Mouse (Mus musculus): ENCODE measurements around the gene Set. TPM values are rescaled to one million over a fixed set of nuclear protein-coding genes. Genes with fewer than 3 reads are reported as not detected.

The Set gene
- total RNA-seq, 2 experiments from 2014 or later: 75.4 to 90.4 TPM

DNA sequence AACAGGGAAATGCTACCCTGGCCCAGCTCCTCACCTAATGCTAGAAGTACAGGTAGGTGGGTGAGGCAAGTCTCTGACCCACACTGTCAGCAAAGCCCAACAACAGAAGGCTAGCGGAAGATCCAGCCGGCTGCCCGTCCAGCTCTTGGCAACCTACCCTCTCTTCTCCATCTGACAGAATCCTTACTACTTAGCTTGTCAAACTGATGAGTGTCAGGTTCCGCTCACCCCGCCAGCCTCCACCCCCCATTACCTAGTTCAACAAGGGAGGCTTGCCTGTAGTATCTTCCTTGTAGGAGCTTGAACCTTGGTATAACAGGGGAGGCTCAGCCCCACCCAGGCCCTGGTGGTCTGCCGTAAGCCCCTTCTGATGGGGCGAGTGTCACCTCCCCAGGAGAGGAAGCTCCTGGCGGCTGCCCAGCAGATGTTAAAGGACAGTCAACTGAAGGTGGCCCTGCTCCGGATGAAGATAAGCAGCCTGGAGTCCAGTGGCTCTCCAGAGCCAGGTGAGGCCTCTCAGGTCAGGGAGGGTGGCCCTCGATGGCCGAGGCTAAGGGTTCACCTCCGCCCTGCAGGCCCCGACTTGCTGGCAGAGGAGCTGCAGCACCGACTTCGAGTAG lies 23.1 kb downstream of the Set start:
- intact Hi-C loops (cut with DNase I; ENCODE audit: low total_unique reads): no loop called here

DNA sequence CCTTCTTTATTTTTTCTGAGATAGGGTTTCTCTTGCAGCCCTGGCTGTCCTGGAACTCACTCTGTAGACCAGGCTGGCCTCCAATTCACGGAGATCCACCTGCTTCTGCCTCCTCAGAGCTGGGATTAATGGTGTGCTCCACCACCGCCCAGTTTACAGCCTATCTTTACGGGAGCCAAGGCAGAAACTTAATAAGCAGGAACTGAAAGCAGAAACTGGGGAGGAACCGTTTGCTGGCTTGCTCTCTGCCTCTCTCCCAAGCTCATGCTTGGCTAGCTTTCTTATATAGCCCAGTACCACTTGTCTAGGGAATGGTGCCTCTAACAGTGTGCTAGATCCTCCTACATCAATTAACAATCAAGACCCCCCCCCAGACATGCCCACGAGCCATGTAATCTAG lies 26.9 kb downstream of the Set start:
- intact Hi-C loops (cut with DNase I; ENCODE audit: low total_unique reads): no loop called here
- no peak for DNase-seq

More for the DNA sequence above, 23.1 kb downstream of the Set start:
- no peak for DNase-seq

DNA sequence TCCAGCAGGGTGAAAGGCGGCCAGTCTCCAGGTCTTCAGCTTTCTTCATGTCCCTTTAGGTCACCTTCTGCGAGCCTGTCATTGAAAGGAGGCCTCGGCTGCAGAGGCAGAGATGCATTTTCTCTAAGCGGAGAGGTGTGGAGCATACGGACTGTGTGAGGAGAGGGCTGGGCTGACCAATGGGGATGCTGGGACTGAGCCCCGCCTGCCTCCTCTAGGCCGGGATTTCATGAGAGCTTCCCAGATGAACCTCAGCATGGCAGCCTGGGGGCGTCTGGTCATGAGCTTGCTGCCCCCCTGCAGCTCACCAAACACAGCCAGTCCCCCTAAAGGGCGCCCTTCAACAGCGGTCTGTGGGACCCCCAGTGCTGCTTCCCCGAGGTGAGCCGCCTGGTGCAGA lies 27.5 kb downstream of the Set start:
- no peak for DNase-seq
- intact Hi-C loops (cut with DNase I; ENCODE audit: low total_unique reads): no loop called here

DNA sequence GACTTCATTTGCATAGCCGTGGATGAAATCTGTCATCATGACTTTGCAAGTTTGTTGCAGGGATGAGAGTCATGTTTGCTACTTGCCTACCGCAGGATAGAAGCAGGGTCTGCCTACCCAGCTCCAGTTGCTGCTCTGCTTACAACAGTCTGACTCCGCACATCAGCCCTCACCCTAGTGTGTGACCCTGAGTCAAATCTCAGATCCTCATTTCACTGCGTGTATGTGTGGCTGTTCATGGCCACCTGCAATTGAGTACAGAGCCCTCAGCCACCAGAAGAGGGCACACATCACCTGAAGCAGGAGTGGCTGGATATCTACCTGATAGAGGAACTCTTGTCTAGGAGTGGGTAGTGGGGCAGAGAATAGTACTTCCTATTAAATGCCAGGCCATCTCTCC lies 30.1 kb downstream of the Set start:
- no peak for DNase-seq
- intact Hi-C loops (cut with DNase I; ENCODE audit: low total_unique reads): no loop called here

DNA sequence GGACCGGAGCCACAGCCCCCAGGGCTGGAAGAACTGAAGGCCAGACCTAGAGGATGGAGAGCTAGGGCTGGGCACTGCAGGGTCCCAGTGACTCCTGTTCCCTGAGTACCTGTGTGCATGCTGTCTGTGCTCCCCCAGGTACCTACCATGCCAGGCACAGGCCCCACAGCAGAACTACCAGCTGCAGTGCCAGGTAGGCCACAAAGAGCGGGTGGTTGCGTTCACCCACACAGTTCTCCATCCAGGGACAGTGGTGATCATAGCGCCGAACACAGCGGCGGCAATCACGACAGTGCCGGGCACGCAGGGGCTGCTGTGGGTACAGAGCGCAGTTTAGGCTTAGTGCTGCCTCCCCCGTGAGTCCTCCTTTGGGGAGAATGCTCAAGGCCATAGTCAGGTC lies 34.3 kb downstream of the Set start:
- no peak for DNase-seq
- intact Hi-C loops (cut with DNase I; ENCODE audit: low total_unique reads): no loop called here

DNA sequence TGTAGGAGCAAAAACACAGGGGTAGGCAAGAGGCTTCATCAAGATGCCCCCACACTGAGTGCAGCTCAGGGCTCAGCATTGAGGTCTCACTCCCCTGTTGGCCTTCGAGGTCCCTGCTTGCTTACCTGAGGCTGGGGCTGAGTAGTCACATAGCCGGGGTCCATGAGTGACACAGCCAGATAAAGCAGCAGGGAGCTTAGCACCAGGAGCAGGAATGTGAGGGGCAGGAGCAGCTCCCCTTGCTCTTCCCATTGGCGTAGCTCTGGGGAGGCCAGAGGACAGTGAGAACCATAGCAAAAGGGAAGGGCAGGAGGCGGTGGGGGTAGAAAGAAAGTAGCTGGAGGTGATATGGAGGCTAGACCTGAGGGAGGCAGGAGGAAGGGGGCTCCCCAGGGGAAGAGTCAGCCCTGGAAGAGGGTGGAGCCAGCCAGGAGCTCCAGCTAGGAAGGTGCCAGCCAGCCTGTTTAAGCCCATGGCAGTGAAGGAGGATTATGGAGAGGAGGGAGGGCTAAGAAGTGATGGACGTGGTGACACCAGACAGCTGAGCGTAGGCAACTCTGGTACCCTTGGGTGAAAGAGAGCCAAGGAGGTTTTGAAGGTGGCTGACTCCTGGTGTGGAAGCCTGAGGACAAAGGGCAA lies 35.2 kb downstream of the Set start:
- intact Hi-C loops (cut with DNase I; ENCODE audit: low total_unique reads): no loop called here

DNA sequence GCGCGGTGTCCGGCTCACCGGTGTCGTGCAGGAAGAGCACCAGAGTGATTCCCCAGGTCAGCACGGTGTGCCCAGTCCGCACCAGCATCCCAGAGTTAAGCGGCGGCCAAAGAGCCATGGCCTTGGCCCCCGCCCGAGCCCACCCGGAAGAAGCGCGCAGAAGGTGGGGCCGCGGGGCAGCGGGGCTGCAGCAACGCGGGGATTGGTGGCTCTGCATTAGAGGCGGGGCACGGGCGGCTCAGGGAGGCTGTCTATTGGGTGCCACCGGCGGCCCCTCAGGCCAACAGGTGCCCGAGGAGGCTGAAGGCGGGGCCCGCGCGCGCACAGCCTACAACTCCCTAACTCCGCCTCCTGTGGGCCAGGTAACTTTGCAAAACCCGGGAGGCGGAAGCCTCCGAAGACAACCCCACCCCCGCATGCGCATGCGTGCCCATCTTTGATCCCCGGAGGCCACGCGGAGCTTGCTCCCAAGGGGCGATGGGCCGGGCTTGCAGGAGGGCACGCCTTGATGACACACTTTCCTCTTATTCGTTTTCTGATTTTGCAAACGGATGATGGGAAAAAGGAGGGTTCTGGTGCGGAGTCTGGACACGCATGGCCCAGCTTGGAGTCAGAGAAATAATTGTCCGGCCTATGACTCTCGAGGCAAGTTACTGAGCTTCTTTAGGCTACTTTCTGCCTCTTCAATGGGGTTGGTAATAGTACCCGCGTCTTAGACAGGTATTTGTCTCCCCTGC lies 36.5 kb downstream of the Set start, which contains the start of gene Zdhhc12:
Gene Zdhhc12 (minus strand): TSS at position 178 of the 737 bp plus-strand sequence.
- intact Hi-C loops (cut with DNase I; ENCODE audit: low total_unique reads): no loop called here
- DNase-seq: peak; percentile 91

More for the DNA sequence above, 35.2 kb downstream of the Set start:
- DNase-seq: no peak

DNA sequence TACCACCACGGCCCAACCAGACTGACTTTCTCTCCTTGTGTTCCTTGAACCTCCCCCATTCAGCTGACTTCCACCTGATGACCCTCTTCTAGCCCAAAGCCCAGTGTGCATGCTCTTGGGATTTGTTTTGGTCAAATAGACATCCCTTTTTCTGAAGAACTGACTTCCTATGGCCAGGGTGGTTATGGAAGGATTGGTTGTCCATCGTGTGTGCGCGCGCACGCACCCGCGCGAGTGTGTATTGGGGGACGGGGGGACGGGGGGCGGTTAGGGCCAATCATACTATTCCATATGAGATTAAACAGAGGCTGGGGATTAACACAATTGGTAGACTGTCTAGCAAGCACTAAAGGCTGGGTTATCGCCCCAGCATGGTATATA lies 37.0 kb downstream of the Set start:
- intact Hi-C loops (cut with DNase I; ENCODE audit: low total_unique reads): no loop called here

DNA sequence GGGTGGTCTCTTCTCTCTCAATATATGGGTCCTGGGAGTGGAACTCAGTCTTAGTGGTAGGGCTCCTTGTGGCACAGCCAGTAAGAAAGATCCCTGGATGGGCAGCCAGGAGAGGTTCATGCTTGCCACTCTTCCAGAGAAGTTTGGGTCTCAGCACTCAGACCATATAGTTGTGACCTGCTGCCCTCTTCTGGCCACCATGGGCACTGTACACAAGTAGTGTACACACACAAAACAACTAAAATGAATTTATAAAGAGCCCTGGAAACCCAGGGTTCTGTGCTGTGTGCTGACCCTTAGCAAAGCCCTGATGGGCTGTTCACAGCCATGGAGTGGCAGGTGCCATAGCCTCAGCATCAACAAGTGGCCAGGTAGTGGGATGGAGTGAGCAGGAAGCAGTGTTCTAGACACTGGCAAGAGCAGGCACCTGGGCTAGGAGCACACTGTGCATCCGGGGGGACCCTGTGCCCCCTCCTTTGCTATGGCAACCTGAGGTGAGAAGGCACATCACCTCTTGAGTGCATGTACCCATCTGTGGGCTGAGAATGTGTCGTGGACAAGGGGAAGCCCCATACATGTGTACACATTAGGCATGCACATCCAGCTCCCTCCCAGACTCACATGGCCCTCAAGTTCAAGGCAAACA lies 38.8 kb downstream of the Set start:
- intact Hi-C loops (cut with DNase I; ENCODE audit: low total_unique reads): loop anchor here (5.0 kb wide), 1 partner anchor 49 kb away; the partner anchor contains the start of gene Wdr34
- peak; percentile 57 for DNase-seq

More for the DNA sequence above, 37.0 kb downstream of the Set start:
- DNase-seq: no peak

DNA sequence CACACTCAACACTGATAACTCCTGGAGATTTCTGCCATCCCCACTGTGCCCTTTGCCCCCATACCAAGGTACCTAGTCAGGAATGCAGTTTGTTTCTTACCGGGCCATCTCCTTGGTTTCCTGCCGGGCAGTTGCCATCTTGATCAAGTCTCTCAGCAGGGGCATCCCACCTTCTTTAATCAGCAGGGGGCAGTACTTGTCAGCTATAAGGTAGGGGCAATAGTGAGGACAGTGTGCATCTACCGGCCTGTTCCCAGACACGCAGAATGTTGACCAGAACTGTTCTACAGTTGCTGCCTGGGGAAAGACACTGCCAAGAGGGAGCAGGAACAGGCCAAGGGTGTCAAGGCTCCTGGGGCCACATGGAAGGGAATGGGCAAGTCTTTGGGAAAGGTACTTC lies 43.0 kb downstream of the Set start:
- intact Hi-C loops (cut with DNase I; ENCODE audit: low total_unique reads): no loop called here
- DNase-seq: no peak

DNA sequence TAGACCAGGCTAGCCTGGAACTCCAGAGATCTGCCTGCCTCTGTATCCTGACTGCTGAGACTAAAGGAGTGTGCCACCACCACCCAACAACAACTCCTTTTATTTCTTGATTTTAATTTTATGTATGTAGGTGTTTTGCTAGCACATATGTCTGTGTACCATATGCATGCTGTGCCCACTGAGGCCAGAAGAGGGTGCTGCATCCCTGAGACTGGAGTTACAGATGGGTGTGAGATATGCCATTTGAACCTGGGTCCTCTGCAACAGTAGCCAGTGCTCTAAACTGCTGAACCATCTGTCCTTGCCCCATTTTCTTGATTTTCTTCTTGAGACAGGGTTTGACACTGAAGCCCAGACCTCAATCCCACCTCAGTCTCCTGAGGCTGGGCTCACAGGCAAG lies 49.2 kb downstream of the Set start:
- intact Hi-C loops (cut with DNase I; ENCODE audit: low total_unique reads): loop anchor here (5.0 kb wide), 1 partner anchor 56 kb away; no protein-coding TSS in a partner anchor
- no peak for DNase-seq

DNA sequence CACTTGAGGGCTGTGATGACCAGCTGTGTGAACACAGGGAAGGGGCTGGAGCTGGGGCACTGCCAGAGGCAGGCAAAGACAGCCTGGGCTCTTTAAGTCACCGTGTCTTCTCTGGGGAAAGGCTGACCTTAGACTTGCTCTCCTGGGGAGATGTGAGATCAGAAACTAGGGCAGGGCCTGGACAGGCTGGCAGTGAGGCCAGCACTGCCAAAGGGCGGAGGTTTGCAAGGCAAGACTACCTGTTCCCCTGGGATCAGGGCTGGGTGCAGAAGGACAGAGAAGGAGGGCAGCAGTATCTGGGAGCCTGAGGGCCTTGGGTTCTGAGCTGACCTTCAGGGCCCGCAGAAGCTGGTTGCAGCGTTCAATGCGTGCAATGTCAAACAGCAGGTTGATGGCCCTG lies 50.5 kb downstream of the Set start:
- intact Hi-C loops (cut with DNase I; ENCODE audit: low total_unique reads): loop anchor here (5.0 kb wide), 1 partner anchor 55 kb away; no protein-coding TSS in a partner anchor
- DNase-seq: no peak

DNA sequence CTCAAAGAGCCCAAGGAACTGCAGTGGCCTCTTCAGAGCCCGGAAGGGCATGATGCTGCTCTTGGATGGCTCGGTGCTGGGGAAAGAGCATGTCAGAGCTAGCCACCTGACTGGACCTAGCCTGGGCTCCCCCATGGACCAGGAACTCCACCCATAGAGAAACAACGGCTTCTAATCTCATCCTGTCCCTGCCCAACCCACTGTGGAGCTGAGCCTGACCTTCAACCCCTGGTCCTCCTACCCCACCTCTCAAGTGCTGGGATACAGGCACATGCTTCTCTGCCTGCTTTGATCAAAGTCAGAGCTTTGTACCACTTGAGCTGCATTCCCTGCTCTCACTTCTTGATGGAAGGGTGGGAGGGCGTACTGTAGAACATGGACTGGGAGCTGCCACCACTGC lies 51.1 kb downstream of the Set start:
- no peak for DNase-seq
- intact Hi-C loops (cut with DNase I; ENCODE audit: low total_unique reads): loop anchor here (5.0 kb wide), 1 partner anchor 54 kb away; no protein-coding TSS in a partner anchor

DNA sequence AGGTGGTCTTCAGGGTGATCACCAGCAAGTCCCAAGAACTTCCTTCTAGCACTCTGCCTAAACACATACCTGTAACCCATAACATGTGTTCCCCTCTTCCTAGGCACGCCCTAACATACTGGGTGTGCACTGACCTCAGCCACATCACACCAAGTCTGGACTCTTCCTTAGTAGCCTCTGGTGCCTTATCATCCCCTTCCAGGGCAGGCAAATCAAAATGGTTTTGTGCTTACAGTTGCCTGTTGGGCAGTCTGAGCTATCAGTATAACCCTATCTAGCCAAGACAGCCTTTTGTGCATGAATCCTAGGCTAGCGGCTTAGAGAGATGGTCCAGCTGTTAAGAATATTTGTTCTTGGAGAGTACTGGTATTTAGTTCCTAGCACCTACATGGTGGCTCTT lies 54.3 kb downstream of the Set start:
- no peak for DNase-seq
- intact Hi-C loops (cut with DNase I; ENCODE audit: low total_unique reads): no loop called here

DNA sequence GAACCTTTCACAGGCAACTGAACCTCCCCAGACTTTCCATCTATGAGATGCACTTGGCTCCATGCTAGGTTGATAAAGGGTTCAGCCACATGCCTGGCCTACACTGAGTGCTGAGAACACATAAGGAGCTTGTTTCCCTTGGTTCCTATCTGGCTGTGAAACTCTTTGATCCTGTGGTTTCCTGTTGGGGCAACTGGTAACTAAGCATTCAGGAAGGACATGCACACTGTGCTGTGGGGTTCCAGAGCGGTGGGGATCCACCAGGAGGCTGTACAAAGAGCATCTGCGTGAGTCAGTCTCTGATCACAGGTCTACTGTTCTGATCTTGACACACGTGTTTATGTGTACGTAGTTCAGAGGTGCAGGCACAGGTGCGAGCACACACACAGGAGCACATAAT lies 55.4 kb downstream of the Set start:
- intact Hi-C loops (cut with DNase I; ENCODE audit: low total_unique reads): no loop called here
- DNase-seq: no peak

DNA sequence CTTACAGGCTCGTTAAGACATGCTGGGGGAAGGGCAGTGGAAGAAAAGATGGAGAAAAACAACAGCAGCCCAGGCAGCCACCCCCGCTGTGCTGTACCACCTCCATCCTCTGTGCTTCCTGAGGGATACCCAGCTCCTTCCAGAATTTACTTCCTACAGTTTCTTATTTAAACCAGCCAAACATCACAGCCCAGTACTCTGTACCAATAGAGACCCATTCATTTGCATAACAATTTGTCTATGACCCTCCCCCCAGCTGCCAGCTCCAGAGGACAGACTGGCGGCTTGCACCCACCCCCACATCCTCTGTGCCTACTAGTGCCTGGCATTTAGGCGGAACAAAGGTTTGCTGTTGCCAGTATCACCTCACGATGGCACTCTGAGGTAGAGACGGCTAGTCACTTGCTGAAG lies 62.5 kb downstream of the Set start:
- intact Hi-C loops (cut with DNase I; ENCODE audit: low total_unique reads): no loop called here
- DNase-seq: no peak

DNA sequence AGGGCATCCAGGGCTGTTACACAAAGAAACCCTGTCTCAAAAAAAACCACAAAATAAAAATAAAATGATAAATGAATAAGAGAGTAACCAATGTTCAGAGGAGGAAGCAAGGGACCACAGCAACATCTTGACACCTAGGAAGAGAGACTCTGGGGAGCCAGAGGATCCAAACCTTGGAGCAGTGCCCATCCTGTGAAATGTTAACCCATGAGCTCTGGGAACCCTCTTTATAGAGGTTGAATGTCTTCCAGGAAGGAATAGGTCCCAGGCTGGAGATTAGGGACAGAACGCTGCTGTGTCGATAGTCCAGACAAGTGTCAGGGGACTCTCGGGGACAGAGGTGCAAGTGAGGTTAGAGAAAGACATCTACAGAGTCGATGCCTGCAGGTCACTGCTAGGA lies 63.1 kb downstream of the Set start:
- DNase-seq: no peak
- intact Hi-C loops (cut with DNase I; ENCODE audit: low total_unique reads): no loop called here
